Mouse (Mus musculus): ENCODE results near the gene Gm10490. TPM values are rescaled to one million over a fixed set of nuclear protein-coding genes. Genes with fewer than 3 reads are reported as not detected.
"Not testable (repeated sequence)": the region's sequence is repeated elsewhere in the genome, so short reads cannot be mapped to it uniquely, and the experiment has no call there.

Gene Gm10490
- polyA plus RNA-seq (2015; fragmentation: Nextera tagmentation; extraction: Ambion mirVana): not detected in 2 replicates

DNA sequence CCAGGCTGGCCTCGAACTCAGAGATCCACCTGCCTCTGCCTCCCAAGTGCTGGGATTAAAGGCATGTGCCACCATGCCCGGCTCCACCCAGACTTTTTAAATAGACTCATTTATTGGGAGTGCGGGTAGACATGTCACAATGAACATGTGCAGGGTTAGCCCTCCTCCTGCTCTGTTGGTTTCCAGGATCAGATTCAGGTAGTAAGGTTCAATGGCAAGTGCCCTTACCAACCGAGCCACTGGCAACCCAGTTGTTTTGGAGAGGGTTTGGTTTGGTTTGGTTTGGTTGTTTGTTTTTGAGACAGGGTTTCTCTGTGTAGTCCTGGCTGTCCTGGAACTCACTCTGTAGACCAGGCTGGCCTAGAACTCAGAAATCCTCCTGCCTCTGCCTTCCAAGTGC, at the start of gene Gm10490:
TSS of gene Gm10490 (plus strand) at position 301 of the 400 bp plus-strand sequence.
- not testable (repeated sequence) for H3K27ac ChIP-seq; H3K36me3 ChIP-seq (ENCODE audit: insufficient read depth, low read length); ATAC-seq (replicated peaks; ENCODE audit: low FRiP score, low read depth); H3K9me3 ChIP-seq (replicated peaks; ENCODE audit: low read length); H3K9ac ChIP-seq (ENCODE audit: low read depth, low read length); H3K4me3 ChIP-seq (replicated peaks; ENCODE audit: low read depth, low read length); H3K4me2 ChIP-seq (ENCODE audit: low read length); H3K27me3 ChIP-seq (ENCODE audit: insufficient read depth, low read length); DNase-seq (ENCODE audit: low spot score); H3K4me1 ChIP-seq (replicated peaks; ENCODE audit: insufficient read depth, low read length)
- WGBS: 81% methylated on average over 4 of the region's 4 CpGs

- DNase-seq (ENCODE audit: low spot score) (no peak), ATAC-seq (replicated peaks; ENCODE audit: low FRiP score, low read depth) (no peak)
- Histone ChIP-seq H3K4me2 (ENCODE audit: low read length) (no peak overlapping the region), H3K4me3 (replicated peaks; ENCODE audit: low read depth, low read length) (no peak overlapping the region), H3K27ac (no peak overlapping the region), H3K36me3 (ENCODE audit: insufficient read depth, low read length) (no peaks in the 10 kb centered on the region), H3K27me3 (ENCODE audit: insufficient read depth, low read length) (no peaks in the 10 kb centered on the region), H3K9me3 (replicated peaks; ENCODE audit: low read length) (no peaks in the 10 kb centered on the region), H3K4me1 (replicated peaks; ENCODE audit: insufficient read depth, low read length) (no peaks in the 10 kb centered on the region), H3K9ac (ENCODE audit: low read depth, low read length) (no peak overlapping the region)
- 81% methylated on average over 1 of the region's 1 CpGs for WGBS
- TF ChIP-seq CTCF (IDR thresholded peaks at IDR 0.05; ENCODE audit: low read depth): no peak
These were observed 46.2 kb upstream of the Gm10490 start for GRCm38 (mm10) chrX:7863181-7863580.

GRCm38 (mm10) chrX:7864551-7864950, 44.8 kb upstream of the Gm10490 start:
- no peaks in the 10 kb centered on the region for H3K9me3 ChIP-seq (replicated peaks; ENCODE audit: low read length)
- DNase-seq (ENCODE audit: low spot score) (no peak), ATAC-seq (replicated peaks; ENCODE audit: low FRiP score, low read depth) (no peak)
- H3K27ac ChIP-seq: no peak overlapping the region
- TF ChIP-seq CTCF (IDR thresholded peaks at IDR 0.05; ENCODE audit: low read depth): no peak
- no peak overlapping the region for H3K4me2 ChIP-seq (ENCODE audit: low read length)
- 83% methylated on average over 3 of the region's 3 CpGs for WGBS
- no peak overlapping the region for H3K9ac ChIP-seq (ENCODE audit: low read depth, low read length)
- H3K36me3 ChIP-seq (ENCODE audit: insufficient read depth, low read length): no peaks in the 10 kb centered on the region
- no peaks in the 10 kb centered on the region for H3K27me3 ChIP-seq (ENCODE audit: insufficient read depth, low read length)
- H3K4me3 ChIP-seq (replicated peaks; ENCODE audit: low read depth, low read length): no peak overlapping the region
- no peaks in the 10 kb centered on the region for H3K4me1 ChIP-seq (replicated peaks; ENCODE audit: insufficient read depth, low read length)

- WGBS: 69% methylated on average over 2 of the region's 2 CpGs
- Histone ChIP-seq H3K9ac (ENCODE audit: low read depth, low read length) (no peak overlapping the region), H3K4me3 (replicated peaks; ENCODE audit: low read depth, low read length) (no peak overlapping the region), H3K4me2 (ENCODE audit: low read length) (no peak overlapping the region), H3K27ac (no peak overlapping the region), H3K27me3 (ENCODE audit: insufficient read depth, low read length) (no peaks in the 10 kb centered on the region), H3K36me3 (ENCODE audit: insufficient read depth, low read length) (no peaks in the 10 kb centered on the region), H3K9me3 (replicated peaks; ENCODE audit: low read length) (no peaks in the 10 kb centered on the region), H3K4me1 (replicated peaks; ENCODE audit: insufficient read depth, low read length) (no peaks in the 10 kb centered on the region)
- DNase-seq (ENCODE audit: low spot score) (no peak), ATAC-seq (replicated peaks; ENCODE audit: low FRiP score, low read depth) (no peak)
- TF ChIP-seq CTCF (IDR thresholded peaks at IDR 0.05; ENCODE audit: low read depth): no peak
These were observed 44.0 kb upstream of the Gm10490 start for GRCm38 (mm10) chrX:7865343-7865742.

GRCm38 (mm10) chrX:7865786-7866185, 43.6 kb upstream of the Gm10490 start:
- ATAC-seq (replicated peaks; ENCODE audit: low FRiP score, low read depth): no peak
- H3K4me1 ChIP-seq (replicated peaks; ENCODE audit: insufficient read depth, low read length): no peaks in the 10 kb centered on the region
- H3K36me3 ChIP-seq (ENCODE audit: insufficient read depth, low read length): no peaks in the 10 kb centered on the region
- no peak for DNase-seq (ENCODE audit: low spot score)
- no peak overlapping the region for H3K27ac ChIP-seq
- no peaks in the 10 kb centered on the region for H3K9me3 ChIP-seq (replicated peaks; ENCODE audit: low read length)
- no peak overlapping the region for H3K4me3 ChIP-seq (replicated peaks; ENCODE audit: low read depth, low read length)
- WGBS: 71% methylated on average over 2 of the region's 2 CpGs
- H3K27me3 ChIP-seq (ENCODE audit: insufficient read depth, low read length): no peaks in the 10 kb centered on the region
- TF ChIP-seq CTCF (IDR thresholded peaks at IDR 0.05; ENCODE audit: low read depth): no peak
- H3K9ac ChIP-seq (ENCODE audit: low read depth, low read length): no peak overlapping the region
- no peak overlapping the region for H3K4me2 ChIP-seq (ENCODE audit: low read length)

DNA sequence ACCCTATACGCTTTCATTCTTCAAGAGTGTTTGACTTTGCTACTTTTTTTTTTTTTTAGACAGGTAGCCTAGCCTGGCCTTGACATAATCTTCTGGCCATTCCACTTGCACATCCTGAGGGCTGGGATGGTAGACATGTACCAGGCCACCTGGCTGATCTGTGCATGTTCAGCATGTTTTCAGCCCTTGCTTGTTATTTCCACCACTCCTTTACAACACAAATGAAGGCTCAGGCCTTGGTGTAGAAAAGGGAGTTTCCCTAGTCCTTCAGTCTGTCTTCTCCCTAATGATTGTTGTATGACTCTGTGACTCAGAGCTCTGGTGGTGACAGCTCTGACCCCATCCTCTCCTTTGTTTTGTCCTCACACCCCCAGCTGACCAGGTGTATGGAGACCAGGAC, 42.2 kb upstream of the Gm10490 start:
- WGBS: 89% methylated on average over 1 of the region's 1 CpGs
- Histone ChIP-seq H3K4me3 (replicated peaks; ENCODE audit: low read depth, low read length) (no peak overlapping the region), H3K27me3 (ENCODE audit: insufficient read depth, low read length) (no peaks in the 10 kb centered on the region)

GRCm38 (mm10) chrX:7868506-7868905, 40.8 kb upstream of the Gm10490 start:
- Histone ChIP-seq H3K27ac (no peak overlapping the region), H3K27me3 (ENCODE audit: insufficient read depth, low read length) (no peaks in the 10 kb centered on the region), H3K4me2 (ENCODE audit: low read length) (no peak overlapping the region), H3K4me3 (replicated peaks; ENCODE audit: low read depth, low read length) (no peak overlapping the region), H3K9ac (ENCODE audit: low read depth, low read length) (no peak overlapping the region), H3K36me3 (ENCODE audit: insufficient read depth, low read length) (no peaks in the 10 kb centered on the region), H3K4me1 (replicated peaks; ENCODE audit: insufficient read depth, low read length) (no peaks in the 10 kb centered on the region), H3K9me3 (replicated peaks; ENCODE audit: low read length) (no peaks in the 10 kb centered on the region)
- DNase-seq (ENCODE audit: low spot score) (no peak), ATAC-seq (replicated peaks; ENCODE audit: low FRiP score, low read depth) (no peak)
- TF ChIP-seq CTCF (IDR thresholded peaks at IDR 0.05; ENCODE audit: low read depth): no peak
- WGBS: 61% methylated on average over 2 of the region's 2 CpGs

More for the DNA sequence above, 42.2 kb upstream of the Gm10490 start:
- TF ChIP-seq CTCF (IDR thresholded peaks at IDR 0.05; ENCODE audit: low read depth): no peak
- Histone ChIP-seq H3K9me3 (replicated peaks; ENCODE audit: low read length) (no peaks in the 10 kb centered on the region), H3K4me1 (replicated peaks; ENCODE audit: insufficient read depth, low read length) (no peaks in the 10 kb centered on the region), H3K36me3 (ENCODE audit: insufficient read depth, low read length) (no peaks in the 10 kb centered on the region), H3K27ac (no peak overlapping the region), H3K4me2 (ENCODE audit: low read length) (no peak overlapping the region), H3K9ac (ENCODE audit: low read depth, low read length) (no peak overlapping the region)
- no peak for ATAC-seq (replicated peaks; ENCODE audit: low FRiP score, low read depth)
- DNase-seq (ENCODE audit: low spot score): no peak
